Mouse (Mus musculus): ENCODE results near the gene Dhdh. TPM values are rescaled to one million over a fixed set of nuclear protein-coding genes. Genes with fewer than 3 reads are reported as not detected.

Dhdh gene
- total RNA-seq, 2 experiments from 2014 or later, result 2.6 to 3.2 TPM

Small RNA genes within 50 kb of the gene (microRNA-seq; reads per million reads assigned to microRNA genes)
- not detected for gene Gm22133

Other genes starting within 250 kb of the Dhdh start
- 1 to 10 TPM; 2.5 to 2.6 TPM for gene Cd37, start 249.7 kb downstream of the Dhdh start, total RNA-seq (2021)
- gene Slc6a16, start 247.7 kb downstream of the Dhdh start, total RNA-seq (2021), result 1 to 10 TPM; 1.2 to 1.8 TPM
- not detected for gene Slc6a21, start 211.3 kb downstream of the Dhdh start, total RNA-seq (2021)
- 10 to 100 TPM; 32.1 to 33.8 TPM for gene Trpm4, start 155.0 kb downstream of the Dhdh start, total RNA-seq (2021)
- gene Hrc, start 153.5 kb downstream of the Dhdh start, total RNA-seq (2021), result under 1 TPM; 0.36 to 0.38 TPM
- gene Ppfia3, start 121.8 kb downstream of the Dhdh start, total RNA-seq (2021), result 100 to 1,000 TPM; 106 to 108 TPM
- 10 to 100 TPM; 60.4 to 68.3 TPM for gene Lin7b, start 118.2 kb downstream of the Dhdh start, total RNA-seq (2021)
- gene Snrnp70, start 93.1 kb downstream of the Dhdh start, total RNA-seq (2021), result 100 to 1,000 TPM; 453 to 460 TPM
- gene Kcna7, start 83.2 kb downstream of the Dhdh start, total RNA-seq (2021), result under 1 TPM in 1 of 2 experiments, not detected in 1; 0.16 TPM
- under 1 TPM in 1 of 2 experiments, not detected in 1; 0.30 TPM for gene Ntf5, start 75.1 kb downstream of the Dhdh start, total RNA-seq (2021)
- not detected for gene Lhb, start 68.0 kb downstream of the Dhdh start, total RNA-seq (2021)
- 10 to 100 TPM; 17.8 to 18.7 TPM for gene Gys1, start 54.0 kb downstream of the Dhdh start, total RNA-seq (2021)
- gene Ruvbl2, start 50.7 kb downstream of the Dhdh start, total RNA-seq (2021), result 10 to 100 TPM; 54.2 to 60.3 TPM
- gene Ftl1, start 28.9 kb downstream of the Dhdh start, total RNA-seq (2021), result 100 to 1,000 TPM; 708 to 725 TPM
- gene Bax, start 21.9 kb downstream of the Dhdh start, total RNA-seq (2021), result 100 to 1,000 TPM; 116 to 119 TPM
- under 1 TPM; 0.22 to 0.24 TPM for gene Tulp2, start 6.9 kb downstream of the Dhdh start, total RNA-seq (2021)
- gene Gm45808, start 2.0 kb downstream of the Dhdh start, total RNA-seq (2021), result not detected
- 100 to 1,000 TPM; 110 to 116 TPM for gene Nucb1, start 21.6 kb upstream of the Dhdh start, total RNA-seq (2021)
- gene Ppp1r15a, start 37.5 kb upstream of the Dhdh start, total RNA-seq (2021), result 10 to 100 TPM; 19.0 to 24.6 TPM
- gene Plekha4, start 37.5 kb upstream of the Dhdh start, total RNA-seq (2021), result 1 to 10 TPM in 1 of 2 experiments, under 1 TPM in 1; 0.90 to 2.7 TPM
- gene Hsd17b14, start 66.1 kb upstream of the Dhdh start, total RNA-seq (2021), result not detected
- gene Bcat2, start 81.3 kb upstream of the Dhdh start, total RNA-seq (2021), result 10 to 100 TPM; 22.9 to 25.3 TPM
- not detected for gene Fgf21, start 126.7 kb upstream of the Dhdh start, total RNA-seq (2021)
- gene Fut1, start 128.5 kb upstream of the Dhdh start, total RNA-seq (2021), result under 1 TPM in 1 of 2 experiments, not detected in 1; 0.14 TPM
- under 1 TPM in 1 of 2 experiments, not detected in 1; 0.20 TPM for gene Izumo1, start 133.0 kb upstream of the Dhdh start, total RNA-seq (2021)
- gene Rasip1, start 138.7 kb upstream of the Dhdh start, total RNA-seq (2021), result 10 to 100 TPM; 23.5 to 25.1 TPM
- gene Mamstr, start 151.2 kb upstream of the Dhdh start, total RNA-seq (2021), result 1 to 10 TPM; 1.7 to 2.6 TPM
- not detected for gene Fut2, start 177.6 kb upstream of the Dhdh start, total RNA-seq (2021)
- under 1 TPM in 1 of 2 experiments, not detected in 1; 0.34 TPM for gene Ntn5, start 195.2 kb upstream of the Dhdh start, total RNA-seq (2021)
- gene Sec1, start 205.6 kb upstream of the Dhdh start, total RNA-seq (2021), result under 1 TPM; 0.18 to 0.20 TPM
- gene Car11, start 211.0 kb upstream of the Dhdh start, total RNA-seq (2021), result 100 to 1,000 TPM; 136 to 144 TPM
- 10 to 100 TPM; 19.1 to 22.2 TPM for gene Dbp, start 216.3 kb upstream of the Dhdh start, total RNA-seq (2021)
- gene Rpl18, start 226.7 kb upstream of the Dhdh start, total RNA-seq (2021), result 100 to 1,000 TPM; 640 to 672 TPM
- 10 to 100 TPM; 23.6 to 24.6 TPM for gene Sphk2, start 229.2 kb upstream of the Dhdh start, total RNA-seq (2021)
- gene Fam83e, start 232.4 kb upstream of the Dhdh start, total RNA-seq (2021), result 1 to 10 TPM in 1 of 2 experiments, under 1 TPM in 1; 0.62 to 1.1 TPM
- gene Spaca4, start 237.0 kb upstream of the Dhdh start, total RNA-seq (2021), result not detected

Measured in left cerebral cortex, postnatal 4 days (tissue).